Mouse (Mus musculus): ENCODE data around the gene Nckap5. TPM values are rescaled to one million over a fixed set of nuclear protein-coding genes. Genes with fewer than 3 reads are reported as not detected.

Gene Nckap5
- polyA plus RNA-seq, 1 experiment from 2014 or later, result 1.1 TPM

GRCm38 (mm10) chr1:126168131-126168530, 662.5 kb downstream of the Nckap5 start:
- 69% methylated on average over 2 of the region's 2 CpGs for WGBS (ENCODE audit: insufficient replicate concordance)
- Histone ChIP-seq H3K4me3 (ENCODE audit: low read depth, low read length) (no peak overlapping the region), H3K9ac (replicated peaks) (no peak overlapping the region), H3K36me3 (replicated peaks; ENCODE audit: insufficient read depth, low read length) (no peaks in the 10 kb centered on the region), H3K27ac (ENCODE audit: low read depth) (no peak overlapping the region), H3K4me2 (ENCODE audit: low read depth, low read length) (no peak overlapping the region), H3K4me1 (ENCODE audit: insufficient read depth) (no peaks in the 10 kb centered on the region), H3K27me3 (ENCODE audit: insufficient read depth, low read length) (no peaks in the 10 kb centered on the region), H3K9me3 (ENCODE audit: low read length) (no peaks in the 10 kb centered on the region)
- DNase-seq (no peak), ATAC-seq (no peak)
- TF ChIP-seq EP300 (IDR thresholded peaks at IDR 0.05; ENCODE audit: low read depth), result no peak
- TF ChIP-seq CTCF (IDR thresholded peaks at IDR 0.05; ENCODE audit: low read depth), result no peak

GRCm38 (mm10) chr1:126167546-126167945, 663.1 kb downstream of the Nckap5 start:
- H3K36me3 ChIP-seq (replicated peaks; ENCODE audit: insufficient read depth, low read length), result no peaks in the 10 kb centered on the region
- ATAC-seq (no peak), DNase-seq (no peak)
- H3K27ac ChIP-seq (ENCODE audit: low read depth), result no peak overlapping the region
- WGBS (ENCODE audit: insufficient replicate concordance), result 73% methylated on average over 7 of the region's 7 CpGs
- no peaks in the 10 kb centered on the region for H3K4me1 ChIP-seq (ENCODE audit: insufficient read depth)
- no peak overlapping the region for H3K4me3 ChIP-seq (ENCODE audit: low read depth, low read length)
- no peaks in the 10 kb centered on the region for H3K27me3 ChIP-seq (ENCODE audit: insufficient read depth, low read length)
- H3K9ac ChIP-seq (replicated peaks), result no peak overlapping the region
- no peak overlapping the region for H3K4me2 ChIP-seq (ENCODE audit: low read depth, low read length)
- TF ChIP-seq CTCF (IDR thresholded peaks at IDR 0.05; ENCODE audit: low read depth) (no peak), EP300 (IDR thresholded peaks at IDR 0.05; ENCODE audit: low read depth) (no peak)
- no peaks in the 10 kb centered on the region for H3K9me3 ChIP-seq (ENCODE audit: low read length)

- WGBS (ENCODE audit: insufficient replicate concordance), result 86% methylated on average over 6 of the region's 6 CpGs
- no peak overlapping the region for H3K27ac ChIP-seq (ENCODE audit: low read depth)
- ATAC-seq (no peak), DNase-seq (no peak)
- no peak overlapping the region for H3K9ac ChIP-seq (replicated peaks)
- TF ChIP-seq CTCF (IDR thresholded peaks at IDR 0.05; ENCODE audit: low read depth) (no peak), EP300 (IDR thresholded peaks at IDR 0.05; ENCODE audit: low read depth) (no peak)
- H3K4me2 ChIP-seq (ENCODE audit: low read depth, low read length), result no peak overlapping the region
- no peaks in the 10 kb centered on the region for H3K9me3 ChIP-seq (ENCODE audit: low read length)
- no peaks in the 10 kb centered on the region for H3K4me1 ChIP-seq (ENCODE audit: insufficient read depth)
- no peaks in the 10 kb centered on the region for H3K36me3 ChIP-seq (replicated peaks; ENCODE audit: insufficient read depth, low read length)
- H3K27me3 ChIP-seq (ENCODE audit: insufficient read depth, low read length), result no peaks in the 10 kb centered on the region
- H3K4me3 ChIP-seq (ENCODE audit: low read depth, low read length), result no peak overlapping the region
Observed at GRCm38 (mm10) chr1:126159287-126159686, 671.3 kb downstream of the Nckap5 start.

GRCm38 (mm10) chr1:126155816-126156215, 674.8 kb downstream of the Nckap5 start:
- ATAC-seq (no peak), DNase-seq (no peak)
- H3K9ac ChIP-seq (replicated peaks), result no peak overlapping the region
- H3K4me2 ChIP-seq (ENCODE audit: low read depth, low read length), result no peak overlapping the region
- H3K27ac ChIP-seq (ENCODE audit: low read depth), result no peak overlapping the region
- TF ChIP-seq CTCF (IDR thresholded peaks at IDR 0.05; ENCODE audit: low read depth) (no peak), EP300 (IDR thresholded peaks at IDR 0.05; ENCODE audit: low read depth) (no peak)
- 48% methylated on average over 5 of the region's 5 CpGs for WGBS (ENCODE audit: insufficient replicate concordance)
- no peak overlapping the region for H3K4me3 ChIP-seq (ENCODE audit: low read depth, low read length)
- no peaks in the 10 kb centered on the region for H3K36me3 ChIP-seq (replicated peaks; ENCODE audit: insufficient read depth, low read length)
- H3K27me3 ChIP-seq (ENCODE audit: insufficient read depth, low read length), result no peaks in the 10 kb centered on the region
- no peaks in the 10 kb centered on the region for H3K9me3 ChIP-seq (ENCODE audit: low read length)
- no peaks in the 10 kb centered on the region for H3K4me1 ChIP-seq (ENCODE audit: insufficient read depth)

GRCm38 (mm10) chr1:126153516-126154234, 676.9 kb downstream of the Nckap5 start:
- H3K27ac ChIP-seq (ENCODE audit: low read depth), result no peak overlapping the region
- ATAC-seq (no peak), DNase-seq (peak; percentile 17)
- H3K36me3 ChIP-seq (replicated peaks; ENCODE audit: insufficient read depth, low read length), result no peaks in the 10 kb centered on the region
- H3K9me3 ChIP-seq (ENCODE audit: low read length), result no peaks in the 10 kb centered on the region
- 77% methylated on average over 6 of the region's 6 CpGs for WGBS (ENCODE audit: insufficient replicate concordance)
- no peak overlapping the region for H3K9ac ChIP-seq (replicated peaks)
- no peaks in the 10 kb centered on the region for H3K4me1 ChIP-seq (ENCODE audit: insufficient read depth)
- no peak overlapping the region for H3K4me2 ChIP-seq (ENCODE audit: low read depth, low read length)
- no peak overlapping the region for H3K4me3 ChIP-seq (ENCODE audit: low read depth, low read length)
- no peak for TF ChIP-seq CTCF (IDR thresholded peaks at IDR 0.05; ENCODE audit: low read depth)
- no peak for TF ChIP-seq EP300 (IDR thresholded peaks at IDR 0.05; ENCODE audit: low read depth)
- H3K27me3 ChIP-seq (ENCODE audit: insufficient read depth, low read length), result no peaks in the 10 kb centered on the region

GRCm38 (mm10) chr1:126152217-126152616, 678.4 kb downstream of the Nckap5 start:
- DNase-seq, result no peak

More at GRCm38 (mm10) chr1:126152217-126152616, 678.4 kb downstream of the Nckap5 start:
- Histone ChIP-seq H3K4me2 (ENCODE audit: low read depth, low read length) (no peak overlapping the region), H3K4me1 (ENCODE audit: insufficient read depth) (no peaks in the 10 kb centered on the region), H3K9ac (replicated peaks) (no peak overlapping the region), H3K4me3 (ENCODE audit: low read depth, low read length) (no peak overlapping the region), H3K27me3 (ENCODE audit: insufficient read depth, low read length) (no peaks in the 10 kb centered on the region), H3K27ac (ENCODE audit: low read depth) (no peak overlapping the region), H3K9me3 (ENCODE audit: low read length) (no peaks in the 10 kb centered on the region), H3K36me3 (replicated peaks; ENCODE audit: insufficient read depth, low read length) (no peaks in the 10 kb centered on the region)
- ATAC-seq, result no peak
- 74% methylated on average over 6 of the region's 6 CpGs for WGBS (ENCODE audit: insufficient replicate concordance)
- TF ChIP-seq EP300 (IDR thresholded peaks at IDR 0.05; ENCODE audit: low read depth) (no peak), CTCF (IDR thresholded peaks at IDR 0.05; ENCODE audit: low read depth) (no peak)

Data from liver, postnatal 0 days (tissue).